Mouse (Mus musculus) hematopoietic stem cell, adult 5-6 weeks (primary cell): ENCODE results near the gene Scamp3. TPM values are rescaled to one million over a fixed set of nuclear protein-coding genes. Genes with fewer than 3 reads are reported as not detected.

Experiments used
- ATAC-seq, 2 experiments: fragments of 125-278 bp in 1 of 2; replicated peaks in 1 of 2; 2 replicates each; pipeline ENCODE4 v1.8.0; 2016 to 2017; ENCODE audit warnings: inconsistent platforms in 2 of 2, mild to moderate bottlenecking in 2 of 2, moderate number of reproducible peaks in 2 of 2, low read depth in 1 of 2, moderate TSS enrichment in 1 of 2; ENCODE audit not compliant: low FRiP score in 2 of 2, poor library complexity in 2 of 2, severe bottlenecking in 2 of 2, insufficient read depth in 1 of 2, low TSS enrichment in 1 of 2
- total RNA-seq: library from RNA; stranded (forward); fragments of 172-1452, 232-1000 nt; gene quantifications from 2 replicates; pipeline ENCODE4 v1.2.3, GENCODE M21; 2017

Gene Scamp3
- total RNA-seq, 1 experiment from 2014 or later, result 23.8 TPM

DNA sequence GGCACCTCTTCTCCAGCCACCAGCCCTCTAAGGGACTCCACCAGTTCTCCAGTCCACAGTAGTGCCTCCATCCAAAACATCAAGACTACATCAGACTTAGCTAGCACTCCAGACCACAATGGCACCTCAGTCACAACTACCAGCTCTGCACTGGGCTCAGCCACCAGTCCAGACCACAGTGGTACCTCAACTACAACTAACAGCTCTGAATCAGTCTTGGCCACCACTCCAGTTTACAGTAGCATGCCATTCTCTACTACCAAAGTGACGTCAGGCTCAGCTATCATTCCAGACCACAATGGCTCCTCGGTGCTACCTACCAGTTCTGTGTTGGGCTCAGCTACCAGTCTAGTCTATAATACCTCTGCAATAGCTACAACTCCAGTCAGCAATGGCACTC is 53.3 kb downstream of the Scamp3 start:
- ATAC-seq, result no peak

DNA sequence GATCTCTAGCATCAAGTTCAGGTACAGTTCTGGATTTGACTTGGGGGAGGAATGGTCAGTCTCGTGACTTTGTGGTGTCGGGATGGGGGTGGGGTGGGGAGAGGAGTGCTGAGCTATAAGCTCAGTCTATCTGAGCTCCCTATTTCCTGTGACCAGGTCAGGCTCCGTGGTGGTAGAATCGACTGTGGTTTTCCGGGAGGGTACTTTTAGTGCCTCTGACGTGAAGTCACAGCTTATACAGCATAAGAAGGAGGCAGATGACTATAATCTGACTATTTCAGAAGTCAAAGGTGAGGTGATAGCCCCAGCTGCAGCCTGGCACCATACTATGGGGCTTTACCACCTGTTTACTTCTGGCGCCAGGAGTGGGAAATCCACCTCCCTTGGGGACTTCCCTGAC is 54.1 kb downstream of the Scamp3 start:
- no peak for ATAC-seq

DNA sequence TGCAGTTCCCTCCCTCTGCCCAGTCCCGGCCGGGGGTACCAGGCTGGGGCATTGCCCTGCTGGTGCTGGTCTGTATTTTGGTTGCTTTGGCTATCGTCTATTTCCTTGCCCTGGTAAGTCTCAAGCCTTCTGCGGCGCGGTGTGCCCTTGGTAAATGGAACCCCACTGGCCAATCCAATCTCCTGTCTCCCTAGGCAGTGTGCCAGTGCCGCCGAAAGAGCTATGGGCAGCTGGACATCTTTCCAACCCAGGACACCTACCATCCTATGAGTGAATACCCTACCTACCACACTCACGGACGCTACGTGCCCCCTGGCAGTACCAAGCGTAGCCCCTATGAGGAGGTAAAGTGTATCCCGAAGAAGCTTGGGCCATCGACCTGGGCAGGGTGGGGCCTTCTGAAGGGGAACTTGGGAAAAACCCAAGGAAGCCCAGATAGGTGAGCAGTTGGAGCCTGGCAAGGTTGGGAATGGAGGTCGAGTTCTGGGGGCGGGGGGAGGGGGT is 54.6 kb downstream of the Scamp3 start:
- ATAC-seq, result no peak

Other genes with a start within 250 kb of the Scamp3 start
- 45.2 and 49.2 TPM in 2 replicates for gene Ash1l, start 226.9 kb upstream of the Scamp3 start, total RNA-seq
- 67.4 and 78.0 TPM in 2 replicates for gene Dap3, start 226.3 kb upstream of the Scamp3 start, total RNA-seq
- 8.4 and 15.2 TPM in 2 replicates for gene Rusc1, start 84.2 kb upstream of the Scamp3 start, total RNA-seq
- gene Gm43738, start 76.4 kb upstream of the Scamp3 start, total RNA-seq, result not detected in 2 replicates
- 78.9 and 98.4 TPM in 2 replicates for gene Fdps, start 75.5 kb upstream of the Scamp3 start, total RNA-seq
- 1.9 and 15.5 TPM in 2 replicates for gene Pklr, start 41.3 kb upstream of the Scamp3 start, total RNA-seq
- gene Hcn3, start 17.3 kb upstream of the Scamp3 start, total RNA-seq, result 1.5 and 3.5 TPM in 2 replicates
- gene Clk2, start 12.7 kb upstream of the Scamp3 start, total RNA-seq, result 73.3 and 87.2 TPM in 2 replicates
- 7.3 and 8.0 TPM in 2 replicates for gene Fam189b, start 5.7 kb downstream of the Scamp3 start, total RNA-seq
- 33.2 and 43.8 TPM in 2 replicates for gene Gba, start 25.5 kb downstream of the Scamp3 start, total RNA-seq
- 0.38 TPM in 1 of 2 replicates, not detected in the other for gene Thbs3, start 37.7 kb downstream of the Scamp3 start, total RNA-seq
- gene Mtx1, start 49.6 kb downstream of the Scamp3 start, total RNA-seq, result 52.1 and 81.3 TPM in 2 replicates
- gene Muc1, start 51.6 kb downstream of the Scamp3 start, total RNA-seq, result 0.44 and 1.7 TPM in 2 replicates
- gene Krtcap2, start 68.5 kb downstream of the Scamp3 start, total RNA-seq, result 108 and 186 TPM in 2 replicates
- 3.4 and 3.8 TPM in 2 replicates for gene Trim46, start 68.8 kb downstream of the Scamp3 start, total RNA-seq
- 65.6 and 96.1 TPM in 2 replicates for gene Dpm3, start 81.9 kb downstream of the Scamp3 start, total RNA-seq
- 96.6 and 133 TPM in 2 replicates for gene Slc50a1, start 93.1 kb downstream of the Scamp3 start, total RNA-seq
- 0.75 TPM in 1 of 2 replicates, not detected in the other for gene Efna1, start 103.7 kb downstream of the Scamp3 start, total RNA-seq
- gene Efna3, start 145.5 kb downstream of the Scamp3 start, total RNA-seq, result not detected in 2 replicates
- 0.99 and 3.4 TPM in 2 replicates for gene Efna4, start 160.6 kb downstream of the Scamp3 start, total RNA-seq
- gene Adam15, start 172.5 kb downstream of the Scamp3 start, total RNA-seq, result 28.9 and 30.9 TPM in 2 replicates
- gene Dcst2, start 184.5 kb downstream of the Scamp3 start, total RNA-seq, result not detected in 2 replicates
- gene Dcst1, start 187.8 kb downstream of the Scamp3 start, total RNA-seq, result not detected in 2 replicates
- gene Zbtb7b, start 217.3 kb downstream of the Scamp3 start, total RNA-seq, result 8.6 and 9.9 TPM in 2 replicates
- gene Lenep, start 225.3 kb downstream of the Scamp3 start, total RNA-seq, result 0.15 and 1.9 TPM in 2 replicates
- gene Flad1, start 234.4 kb downstream of the Scamp3 start, total RNA-seq, result 12.9 and 18.2 TPM in 2 replicates
- gene Cks1b, start 240.9 kb downstream of the Scamp3 start, total RNA-seq, result 106 and 133 TPM in 2 replicates
- gene Shc1, start 241.0 kb downstream of the Scamp3 start, total RNA-seq, result 50.8 and 51.2 TPM in 2 replicates